Mouse (Mus musculus) kidney, embryonic 16.5 days (tissue): Measurements from ENCODE around the gene Tipin. TPM values are rescaled to one million over a fixed set of nuclear protein-coding genes. Genes with fewer than 3 reads are reported as not detected.

Experiments used
- ATAC-seq: fragments of 200-750 bp; cut with Nextera tagmentation; 2 replicates; pipeline ENCODE4 v1.8.0; 2017; ENCODE audit warnings: moderate TSS enrichment; ENCODE audit not compliant: low FRiP score, low TSS enrichment
- H3K27ac ChIP-seq: fragments of 300-500 bp; sonication (generic); 2 replicates; pipeline ENCODE4 v1.5.1; 2014; ENCODE audit warnings: low read length
- H3K27me3 ChIP-seq: fragments of 300-500 bp; sonication (generic); 2 replicates; pipeline ENCODE4 v1.6.1; 2014; ENCODE audit warnings: low read length, control low read depth, mixed read lengths; ENCODE audit not compliant: insufficient read depth
- H3K36me3 ChIP-seq: fragments of 300-500 bp; sonication (generic); 2 replicates; pipeline ENCODE4 v1.6.1; 2014; ENCODE audit warnings: low read length, control low read depth, mixed read lengths; ENCODE audit not compliant: insufficient read depth
- H3K4me1 ChIP-seq: fragments of 300-500 bp; sonication (generic); 2 replicates; pipeline ENCODE4 v1.6.1; 2014; ENCODE audit warnings: low read length, control low read depth, mixed read lengths; ENCODE audit not compliant: insufficient read depth
- H3K4me2 ChIP-seq: fragments of 300-500 bp; sonication (generic); replicated peaks from 2 replicates; pipeline ENCODE4 v1.6.1; 2014; ENCODE audit warnings: low read depth, low read length
- H3K4me3 ChIP-seq: fragments of 300-500 bp; sonication (generic); 2 replicates; pipeline ENCODE4 v1.5.1; 2014; ENCODE audit warnings: mild to moderate bottlenecking, low read length
- H3K9ac ChIP-seq: fragments of 300-500 bp; sonication (generic); replicated peaks from 2 replicates; pipeline ENCODE4 v1.6.1; 2014; ENCODE audit warnings: low read length
- H3K9me3 ChIP-seq: fragments of 300-500 bp; sonication (generic); 2 replicates; pipeline ENCODE4 v1.6.1; 2016; ENCODE audit warnings: low read length, control low read depth
- WGBS: fragments of 180-500 bp; shearing (Covaris S2); extraction: QIAGEN DNeasy Blood & Tissue Kit; methylation state at CpG from one replicate; pipeline ENCODE4 v1.1.7; 2014; 5-methylcytosine and 5-hydroxymethylcytosine counted together
- polyA plus RNA-seq: library from polyadenylated mRNA; unstranded; fragments of >200 nt; fragmentation: Nextera tagmentation; extraction: Ambion mirVana; gene quantifications from 2 replicates; pipeline ENCODE4 v1.2.1, GENCODE M21; 2015

Tipin gene
- polyA plus RNA-seq: 201 and 208 TPM in 2 replicates

GRCm38 (mm10) chr9:64281105-64281780 is at the start of gene Tipin:
Gene Tipin, plus strand, starts transcription at chr9:64281581.
- H3K27ac ChIP-seq: peak within 1 kb of the TSS; percentile 95
- no peaks in the 10 kb centered on the region for H3K36me3 ChIP-seq
- 2% methylated on average over 45 of the region's 46 CpGs for WGBS
- peaks cover 9% of the 10 kb centered on the region for H3K4me1 ChIP-seq
- ATAC-seq: peak; percentile 95
- H3K27me3 ChIP-seq: no peaks in the 10 kb centered on the region
- H3K9ac ChIP-seq: peak within 1 kb of the TSS; percentile 98
- H3K9me3 ChIP-seq: no peaks in the 10 kb centered on the region
- peak within 1 kb of the TSS; percentile 79 for H3K4me2 ChIP-seq
- peak within 1 kb of the TSS; percentile 88 for H3K4me3 ChIP-seq

- WGBS: 77% methylated on average over 3 of the region's 3 CpGs
- H3K4me2 ChIP-seq: no peak overlapping the region
- no peak for ATAC-seq
Measured at GRCm38 (mm10) chr9:64231674-64232073, 49.7 kb upstream of the Tipin start.

GRCm38 (mm10) chr9:64232257-64232957 is 49.0 kb upstream of the Tipin start:
- Histone ChIP-seq H3K9me3 (no peaks in the 10 kb centered on the region), H3K4me3 (no peak overlapping the region), H3K27me3 (no peaks in the 10 kb centered on the region), H3K4me2 (no peak overlapping the region), H3K4me1 (peaks cover 57% of the 10 kb centered on the region), H3K36me3 (no peaks in the 10 kb centered on the region), H3K27ac (peak overlapping the region; percentile 63), H3K9ac (peak overlapping the region; percentile 39; the same call in 1 of the 2 replicates)
- ATAC-seq: peak; percentile 61; the same call in 1 of the 2 replicates
- 29% methylated on average over 9 of the region's 9 CpGs for WGBS

More at GRCm38 (mm10) chr9:64231674-64232073, 49.7 kb upstream of the Tipin start:
- H3K27ac ChIP-seq: peak overlapping the region; percentile 63
- H3K9me3 ChIP-seq: no peaks in the 10 kb centered on the region
- no peaks in the 10 kb centered on the region for H3K27me3 ChIP-seq
- H3K4me1 ChIP-seq: peaks cover 57% of the 10 kb centered on the region
- no peak overlapping the region; the same call in 1 of the 2 replicates for H3K9ac ChIP-seq
- H3K4me3 ChIP-seq: no peak overlapping the region
- no peaks in the 10 kb centered on the region for H3K36me3 ChIP-seq

GRCm38 (mm10) chr9:64233656-64234055 is 47.7 kb upstream of the Tipin start:
- no peaks in the 10 kb centered on the region for H3K36me3 ChIP-seq
- H3K4me3 ChIP-seq: no peak overlapping the region
- H3K4me2 ChIP-seq: peak overlapping the region; percentile 13; the same call in 1 of the 2 replicates
- H3K4me1 ChIP-seq: peaks cover 57% of the 10 kb centered on the region
- H3K9ac ChIP-seq: no peak overlapping the region
- 34% methylated on average over 5 of the region's 5 CpGs for WGBS
- no peaks in the 10 kb centered on the region for H3K9me3 ChIP-seq
- ATAC-seq: peak; percentile 57; the same call in 1 of the 2 replicates
- H3K27ac ChIP-seq: peak overlapping the region; percentile 54
- no peaks in the 10 kb centered on the region for H3K27me3 ChIP-seq

- Histone ChIP-seq H3K9ac (no peak within 1 kb of the TSS), H3K9me3 (no peaks in the 10 kb centered on the region), H3K27me3 (no peaks in the 10 kb centered on the region), H3K4me3 (no peak within 1 kb of the TSS), H3K27ac (peak within 1 kb of the TSS; percentile 54), H3K4me1 (peaks cover 55% of the 10 kb centered on the region), H3K4me2 (peak within 1 kb of the TSS; percentile 13; the same call in 1 of the 2 replicates), H3K36me3 (no peaks in the 10 kb centered on the region)
- WGBS: 56% methylated on average over 8 of the region's 8 CpGs
- ATAC-seq: 0 out of 2 replicates have a peak, but pooled peaks have one; percentile 59
Measured at GRCm38 (mm10) chr9:64234768-64235435, 46.5 kb upstream of the Tipin start, which contains the start of gene Uchl4. Gene Uchl4, plus strand, starts transcription at chr9:64235201.

- Histone ChIP-seq H3K36me3 (no peaks in the 10 kb centered on the region), H3K9ac (no peak overlapping the region), H3K9me3 (no peaks in the 10 kb centered on the region), H3K4me3 (no peak overlapping the region), H3K4me1 (peaks cover 51% of the 10 kb centered on the region), H3K27ac (no peak overlapping the region), H3K27me3 (no peaks in the 10 kb centered on the region), H3K4me2 (no peak overlapping the region)
- no peak for ATAC-seq
- 95% methylated on average over 7 of the region's 7 CpGs for WGBS
Measured at GRCm38 (mm10) chr9:64236056-64236455, 45.3 kb upstream of the Tipin start.

GRCm38 (mm10) chr9:64240116-64240515 is 41.3 kb upstream of the Tipin start:
- H3K9me3 ChIP-seq: no peaks in the 10 kb centered on the region
- 44% methylated on average over 2 of the region's 2 CpGs for WGBS
- H3K4me3 ChIP-seq: no peak overlapping the region
- no peak overlapping the region for H3K9ac ChIP-seq
- H3K27ac ChIP-seq: no peak overlapping the region
- ATAC-seq: no peak
- H3K4me1 ChIP-seq: peaks cover 28% of the 10 kb centered on the region
- H3K36me3 ChIP-seq: no peaks in the 10 kb centered on the region
- no peaks in the 10 kb centered on the region for H3K27me3 ChIP-seq
- H3K4me2 ChIP-seq: no peak overlapping the region

- no peak overlapping the region for H3K4me3 ChIP-seq
- WGBS: 20% methylated on average over 8 of the region's 8 CpGs
- no peak; the same call in 1 of the 2 replicates for ATAC-seq
- H3K9me3 ChIP-seq: no peaks in the 10 kb centered on the region
- peak overlapping the region; percentile 23; the same call in 1 of the 2 replicates for H3K4me2 ChIP-seq
- H3K4me1 ChIP-seq: peaks cover 23% of the 10 kb centered on the region
- 0 out of 2 replicates have a peak overlapping the region, but pooled peaks have one; percentile 7 for H3K27ac ChIP-seq
- H3K36me3 ChIP-seq: no peaks in the 10 kb centered on the region
- H3K27me3 ChIP-seq: no peaks in the 10 kb centered on the region
- no peak overlapping the region; the same call in 1 of the 2 replicates for H3K9ac ChIP-seq
Measured at GRCm38 (mm10) chr9:64240681-64241080, 40.7 kb upstream of the Tipin start.

GRCm38 (mm10) chr9:64242381-64242831 is 39.0 kb upstream of the Tipin start:
- H3K27ac ChIP-seq: peak overlapping the region; percentile 25; the same call in 1 of the 2 replicates
- no peaks in the 10 kb centered on the region for H3K27me3 ChIP-seq
- WGBS: 63% methylated on average over 6 of the region's 6 CpGs
- H3K36me3 ChIP-seq: no peaks in the 10 kb centered on the region
- no peak overlapping the region for H3K4me3 ChIP-seq
- H3K9me3 ChIP-seq: no peaks in the 10 kb centered on the region
- H3K9ac ChIP-seq: no peak overlapping the region
- H3K4me2 ChIP-seq: no peak overlapping the region
- no peak for ATAC-seq
- H3K4me1 ChIP-seq: peaks cover 23% of the 10 kb centered on the region
